21 mouse cellular contexts compared by ENCODE assay signal in the genomic region with DNA sequence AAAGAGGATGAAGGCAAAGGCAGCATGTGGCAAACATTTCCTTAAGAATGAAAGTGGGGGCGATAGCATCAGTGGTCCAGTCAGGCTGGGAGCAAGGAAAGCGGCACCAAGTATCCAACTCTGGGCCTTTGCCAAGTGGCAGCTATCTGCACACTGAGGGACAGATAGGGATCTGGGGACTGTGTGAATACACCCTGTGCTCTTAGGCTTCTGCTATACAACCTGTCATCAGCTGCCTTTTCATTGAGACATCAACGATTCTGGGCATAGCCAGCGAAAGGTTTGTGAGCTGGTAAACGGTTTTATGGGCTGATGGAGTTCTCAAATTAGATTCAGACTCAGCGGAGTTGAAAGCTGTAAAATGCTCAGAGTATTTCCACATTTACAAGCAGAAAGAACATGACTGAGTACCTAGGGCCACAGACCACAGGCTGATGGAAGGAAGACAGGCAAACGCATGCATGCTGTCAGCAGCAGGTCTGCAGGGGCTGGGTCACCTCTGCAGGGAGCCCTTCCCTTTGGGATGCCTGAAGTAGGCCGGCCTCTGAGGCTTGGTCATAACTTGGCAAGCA.
DNase-seq lines count a peak whose midpoint lies in the region; ATAC-seq and TF ChIP-seq lines count a peak whose summit lies in the region.
"Had no signal": no experiment of that assay in that cellular context is flagged by ENCODE, and none has a peak within 500 bp of the region (broad histone marks: within the 10 kb centered on the region; RNA-seq: fewer than 3 reads in every experiment).

No protein-coding gene starts in this region.

- no peak overlapping the region for H3K9ac ChIP-seq in limb, embryonic 11.5 days (ENCODE audit: low read length)
- H3K9ac ChIP-seq in limb, embryonic 14.5 days (ENCODE audit: low read depth, low read length, severe bottlenecking) = no peak overlapping the region
- H3K9ac ChIP-seq: embryonic facial prominence, embryonic 15.5 days; heart, embryonic 13.5 days; hindbrain, embryonic 13.5 days had no signal

- H3K27ac ChIP-seq in limb, embryonic 11.5 days (replicated peaks; ENCODE audit: low read depth, low read length) = no peak overlapping the region
- H3K27ac ChIP-seq in limb, embryonic 10.5 days = no peak overlapping the region
- no peak overlapping the region for H3K27ac ChIP-seq in limb, embryonic 14.5 days (replicated peaks; ENCODE audit: low read depth, low read length)
- H3K27ac ChIP-seq: embryonic facial prominence, embryonic 15.5 days; forebrain, embryonic 10.5 days; heart, embryonic 13.5 days; hindbrain, embryonic 13.5 days had no signal

- TF ChIP-seq POLR2A in limb, embryonic 14.5 days (IDR thresholded peaks at IDR 0.05; ENCODE audit: borderline replicate concordance, extremely low read depth, insufficient read depth, insufficient read length) = no peak

- H3K4me1 ChIP-seq in limb, embryonic 11.5 days (ENCODE audit: control insufficient read depth, insufficient read depth, low read length) = 0 out of 2 replicates have a peak, but pooled peaks cover 2% of the 10 kb centered on the region
- peaks cover 7% of the 10 kb centered on the region; the same call in 1 of the 2 replicates for H3K4me1 ChIP-seq in limb, embryonic 10.5 days
- H3K4me1 ChIP-seq in limb, embryonic 14.5 days (ENCODE audit: control insufficient read depth, insufficient read depth, low read length) = no peaks in the 10 kb centered on the region; the same call in 1 of the 2 replicates
- H3K4me1 ChIP-seq: embryonic facial prominence, embryonic 15.5 days; forebrain, embryonic 10.5 days; heart, embryonic 13.5 days; hindbrain, embryonic 13.5 days had no signal

- H3K9me3 ChIP-seq in limb, embryonic 11.5 days (ENCODE audit: control insufficient read depth, low read length) = no peaks in the 10 kb centered on the region
- no peaks in the 10 kb centered on the region for H3K9me3 ChIP-seq in limb, embryonic 10.5 days (replicated peaks)
- H3K9me3 ChIP-seq in limb, embryonic 14.5 days (ENCODE audit: control insufficient read depth, low read length) = no peaks in the 10 kb centered on the region
- H3K9me3 ChIP-seq: embryonic facial prominence, embryonic 15.5 days; forebrain, embryonic 10.5 days; hindbrain, embryonic 13.5 days had no signal

- H3K36me3 ChIP-seq in limb, embryonic 11.5 days (ENCODE audit: control insufficient read depth, insufficient read depth, low read length) = no peaks in the 10 kb centered on the region
- H3K36me3 ChIP-seq in limb, embryonic 10.5 days = no peaks in the 10 kb centered on the region
- no peaks in the 10 kb centered on the region for H3K36me3 ChIP-seq in limb, embryonic 14.5 days (ENCODE audit: control insufficient read depth, insufficient read depth, low read length)
- H3K36me3 ChIP-seq: embryonic facial prominence, embryonic 15.5 days; forebrain, embryonic 10.5 days; heart, embryonic 13.5 days; hindbrain, embryonic 13.5 days had no signal

- no peak overlapping the region for H3K4me2 ChIP-seq in limb, embryonic 11.5 days (ENCODE audit: low read depth, severe bottlenecking)
- no peak overlapping the region for H3K4me2 ChIP-seq in limb, embryonic 14.5 days (replicated peaks; ENCODE audit: low read depth, low read length, severe bottlenecking)
- H3K4me2 ChIP-seq: embryonic facial prominence, embryonic 15.5 days; heart, embryonic 13.5 days; hindbrain, embryonic 13.5 days had no signal

- peak; percentile 21 for DNase-seq in limb, embryonic 11.5 days (ENCODE audit: low spot score)
- DNase-seq in limb, embryonic 10.5 days (ENCODE audit: low spot score) = no peak
- DNase-seq in urinary bladder, postnatal 14 days (ENCODE audit: low spot score) = peak; percentile 5
- DNase-seq in urinary bladder, adult 2 months (ENCODE audit: low spot score) = no peak
- DNase-seq in limb, embryonic 14.5 days (ENCODE audit: low spot score) = peak; percentile 44
- DNase-seq in kidney, postnatal 10 days = no peak
- DNase-seq in lung, adult 18-20 months = no peak
- DNase-seq: adrenal gland, postnatal 14 days; cerebellum, adult 18-20 months; cerebellum, adult 9-11 months; cerebellum, postnatal 36 days; gastrocnemius, postnatal 36 days; heart, adult 11 months had no signal

- WGBS in limb, embryonic 11.5 days = 42% methylated on average over 8 of the region's 8 CpGs
- 67% methylated on average over 8 of the region's 8 CpGs for WGBS in limb, embryonic 10.5 days
- WGBS in limb, embryonic 14.5 days = 24% methylated on average over 8 of the region's 8 CpGs

- no peaks in the 10 kb centered on the region for H3K27me3 ChIP-seq in limb, embryonic 11.5 days (ENCODE audit: control insufficient read depth, insufficient read depth, low read length)
- H3K27me3 ChIP-seq in limb, embryonic 10.5 days (ENCODE audit: low read depth, poor library complexity, severe bottlenecking) = no peaks in the 10 kb centered on the region
- no peaks in the 10 kb centered on the region for H3K27me3 ChIP-seq in limb, embryonic 14.5 days (ENCODE audit: control insufficient read depth, insufficient read depth, low read length)
- H3K27me3 ChIP-seq: embryonic facial prominence, embryonic 15.5 days; heart, embryonic 13.5 days; hindbrain, embryonic 13.5 days had no signal

- H3K4me3 ChIP-seq in limb, embryonic 11.5 days (ENCODE audit: low read depth, low read length) = no peak overlapping the region
- no peak overlapping the region for H3K4me3 ChIP-seq in limb, embryonic 10.5 days
- no peak overlapping the region for H3K4me3 ChIP-seq in limb, embryonic 14.5 days (replicated peaks; ENCODE audit: low read length)
- H3K4me3 ChIP-seq: embryonic facial prominence, embryonic 15.5 days; erythroblast, embryonic 14.5 days; forebrain, embryonic 10.5 days; heart, embryonic 13.5 days; hindbrain, embryonic 13.5 days had no signal

- 0 out of 2 replicates have a peak, but pooled peaks have one; percentile 44 for ATAC-seq in limb, embryonic 11.5 days (ENCODE audit: insufficient number of reproducible peaks, low FRiP score, low TSS enrichment, low read depth)
- peak; percentile 55; the same call in 1 of the 2 replicates for ATAC-seq in limb, embryonic 14.5 days (ENCODE audit: low FRiP score, low read depth)
- ATAC-seq: activated CD4-positive, CD25-positive, alpha-beta regulatory T cell, adult 4 months; forebrain, embryonic 14.5 days; Patski had no signal

Comparison
In these comparisons a context has a peak if more than half of its experiments do, and no peak if none do; other contexts are left out.
1. DNase-seq: peak in limb, embryonic 11.5 days (single experiment), urinary bladder, postnatal 14 days (single experiment) and limb, embryonic 14.5 days (single experiment); none in limb, embryonic 10.5 days (single experiment), urinary bladder, adult 2 months (single experiment), kidney, postnatal 10 days (single experiment) and lung, adult 18-20 months (0 of 2).